Mouse (Mus musculus): ENCODE results near the gene Dnaic1.
"Not testable (repeated sequence)": the region's sequence is repeated elsewhere in the genome, so short reads cannot be mapped to it uniquely, and the experiment has no call there.

Gene Dnaic1

GRCm38 (mm10) chr4:41663614-41664013 lies 94.0 kb downstream of the Dnaic1 start:
- in situ Hi-C loops (cut with MboI, MseI) = no loop called here

DNA sequence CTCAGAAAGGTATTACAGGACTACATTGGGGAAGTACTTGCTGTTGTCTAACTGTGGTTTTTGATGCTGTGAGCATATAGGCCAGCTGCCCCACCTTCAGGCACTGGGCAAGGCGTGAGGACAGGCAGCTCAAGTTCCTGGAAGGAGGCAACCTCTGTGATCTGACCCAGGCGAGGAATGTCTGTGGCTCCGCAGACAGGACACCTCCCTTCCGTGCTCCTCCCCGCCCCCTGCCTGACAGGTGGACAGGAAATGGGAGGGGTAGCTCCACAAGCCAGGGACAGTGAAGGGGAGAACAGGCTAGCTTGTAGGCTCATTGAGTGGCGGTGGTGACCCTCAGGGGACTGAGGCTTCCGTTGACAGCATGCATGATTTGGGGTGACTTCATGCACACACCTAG lies 95.0 kb downstream of the Dnaic1 start:
- in situ Hi-C loops (cut with MboI, MseI) = no loop called here

GRCm38 (mm10) chr4:41665009-41665675 lies 95.6 kb downstream of the Dnaic1 start:
- in situ Hi-C loops (cut with MboI, MseI) = no loop called here

DNA sequence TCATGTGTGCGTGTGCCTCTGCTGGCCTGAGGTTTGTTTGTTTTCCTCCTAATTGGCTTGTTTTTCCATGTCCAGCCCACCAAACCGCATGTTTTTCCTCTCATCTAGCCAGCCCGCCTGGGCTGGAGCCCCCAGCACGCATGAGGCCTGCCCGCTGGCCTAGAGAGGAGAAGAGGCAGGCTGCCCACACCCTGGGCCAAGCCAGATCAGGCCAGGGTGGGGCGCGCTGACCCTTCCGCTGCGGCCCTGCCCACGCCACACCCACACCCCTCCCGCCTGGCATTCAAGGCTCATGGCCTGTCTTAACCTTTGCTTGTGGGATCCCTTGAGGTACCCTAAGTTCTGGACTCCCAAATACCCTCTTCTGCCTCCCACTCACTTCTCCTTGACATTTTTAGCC lies 97.1 kb downstream of the Dnaic1 start:
- in situ Hi-C loops (cut with MboI, MseI) = no loop called here

GRCm38 (mm10) chr4:41670836-41671235 lies 101.3 kb downstream of the Dnaic1 start:
- in situ Hi-C loops (cut with MboI, MseI) = no loop called here

DNA sequence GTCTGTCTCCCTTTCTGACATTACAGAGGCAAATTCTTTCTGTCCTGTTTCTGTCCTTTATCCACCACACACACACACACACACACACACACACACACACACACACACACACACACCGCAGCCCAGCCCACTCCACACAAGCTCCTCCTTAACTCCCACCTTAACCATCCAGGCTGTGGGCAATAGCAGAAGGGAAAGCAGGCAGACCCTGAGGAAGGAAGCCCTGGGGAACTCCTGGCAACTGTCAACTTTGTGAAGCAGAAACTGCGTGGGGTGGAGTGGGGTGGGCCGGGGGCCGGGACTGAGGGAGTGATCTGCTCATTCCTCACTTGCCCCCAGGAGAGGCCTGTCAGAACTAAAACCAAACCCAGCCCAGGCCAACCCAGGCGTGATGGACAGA lies 101.9 kb downstream of the Dnaic1 start:
- in situ Hi-C loops (cut with MboI, MseI) = no loop called here

- in situ Hi-C loops (cut with MboI, MseI) = no loop called here
These were observed 102.4 kb downstream of the Dnaic1 start for GRCm38 (mm10) chr4:41671963-41672480.

GRCm38 (mm10) chr4:41672522-41672963 lies 103.0 kb downstream of the Dnaic1 start:
- in situ Hi-C loops (cut with MboI, MseI) = no loop called here

- in situ Hi-C loops (cut with MboI, MseI) = no loop called here
These were observed 103.6 kb downstream of the Dnaic1 start for GRCm38 (mm10) chr4:41673186-41673585.

- in situ Hi-C loops (cut with MboI, MseI) = no loop called here
These were observed 106.9 kb downstream of the Dnaic1 start for GRCm38 (mm10) chr4:41676248-41677005.

DNA sequence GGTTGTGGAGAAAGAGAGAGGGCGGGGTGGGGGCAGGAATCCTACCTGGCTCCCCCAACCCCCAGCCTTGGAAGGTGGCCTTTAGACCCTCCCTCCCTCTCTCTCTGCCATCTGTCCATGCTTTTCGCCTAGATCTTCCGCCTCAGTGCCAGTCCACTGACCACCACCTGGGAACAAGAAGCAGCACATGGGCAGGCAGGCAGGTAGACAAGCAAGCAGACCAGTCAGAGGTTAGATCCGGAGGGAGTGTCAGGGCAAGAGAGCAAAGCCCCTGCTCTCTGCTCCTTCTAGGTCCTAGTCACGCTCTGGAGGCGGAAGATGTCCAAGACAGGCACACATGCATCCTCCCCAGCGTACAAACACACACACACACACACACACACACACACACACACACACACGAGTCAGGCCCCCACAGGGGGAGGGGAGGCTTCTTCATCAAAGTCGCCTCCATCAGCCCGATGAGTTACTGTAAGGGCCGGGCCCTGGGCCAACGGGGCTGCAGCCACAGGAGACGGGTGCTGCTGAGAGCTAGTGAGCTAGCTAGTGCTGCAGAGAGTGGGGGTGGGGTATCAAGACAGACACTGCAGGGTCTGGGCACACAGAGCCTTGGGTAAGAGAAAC lies 107.5 kb downstream of the Dnaic1 start:
- in situ Hi-C loops (cut with MboI, MseI) = no loop called here

- in situ Hi-C loops (cut with MboI, MseI) = no loop called here
These were observed 109.3 kb downstream of the Dnaic1 start for GRCm38 (mm10) chr4:41678863-41679262.

DNA sequence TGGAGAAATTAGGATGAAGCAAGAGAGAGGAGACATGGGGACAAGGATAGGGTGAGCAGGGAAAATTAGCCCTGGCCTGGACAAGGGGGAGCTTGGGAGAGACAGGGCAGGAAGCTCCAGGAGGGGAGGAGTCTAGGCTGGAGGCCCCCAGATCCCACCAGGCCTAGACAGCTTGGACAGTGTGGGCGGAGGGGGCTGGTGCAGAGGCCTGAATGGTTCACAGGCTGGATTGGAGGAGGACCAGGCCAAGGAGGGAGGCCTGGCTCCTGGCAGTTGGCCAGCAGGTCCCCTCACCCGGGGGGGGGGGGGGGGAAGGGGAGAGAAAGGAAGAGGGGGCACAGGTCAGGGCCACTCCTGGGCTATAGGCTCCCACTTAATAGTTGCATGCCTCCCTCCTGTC lies 109.7 kb downstream of the Dnaic1 start:
- in situ Hi-C loops (cut with MboI, MseI) = no loop called here

- in situ Hi-C loops (cut with MboI, MseI) = no loop called here
These were observed 111.6 kb downstream of the Dnaic1 start for GRCm38 (mm10) chr4:41681176-41681575.

DNA sequence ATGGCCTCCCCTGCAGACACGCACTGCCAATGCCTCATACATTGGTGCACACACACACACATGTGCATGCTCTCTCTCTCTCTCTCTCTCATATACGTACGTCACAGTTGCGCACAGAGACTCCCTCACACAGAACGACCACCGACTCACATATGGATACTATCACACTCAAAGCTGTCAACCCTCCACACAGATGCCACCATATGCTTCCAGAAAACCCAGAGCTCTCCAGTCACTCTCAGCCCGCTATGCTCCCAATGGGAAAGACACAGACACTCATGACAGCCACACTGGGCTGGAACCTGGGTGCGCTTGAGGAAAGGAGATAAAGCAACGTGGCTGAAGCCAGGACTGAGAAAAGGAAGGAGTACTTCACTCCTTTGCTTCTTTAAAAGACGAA lies 112.4 kb downstream of the Dnaic1 start:
- in situ Hi-C loops (cut with MboI, MseI) = no loop called here

DNA sequence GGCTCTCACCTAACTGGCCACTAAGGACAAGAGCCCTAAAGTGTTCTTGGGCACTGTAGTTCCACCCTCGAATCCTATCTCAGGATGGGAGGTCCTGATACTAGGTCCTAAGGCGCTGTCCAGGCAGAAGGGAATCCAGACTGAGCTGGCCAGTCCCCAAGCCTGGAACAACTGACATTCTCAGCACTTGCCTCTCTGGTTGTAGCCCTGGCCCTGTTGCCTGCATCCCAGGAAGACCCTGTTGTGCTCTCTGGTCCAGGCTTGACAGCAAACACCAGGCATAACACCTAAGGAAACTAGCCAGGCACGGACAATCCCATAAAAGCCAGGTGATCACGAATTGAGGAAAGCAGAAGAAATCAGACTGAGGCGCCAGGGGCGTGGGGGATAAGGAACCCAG lies 113.2 kb downstream of the Dnaic1 start:
- in situ Hi-C loops (cut with MboI, MseI) = no loop called here

GRCm38 (mm10) chr4:41683303-41683702 lies 113.7 kb downstream of the Dnaic1 start:
- in situ Hi-C loops (cut with MboI, MseI) = not testable (repeated sequence)

- in situ Hi-C loops (cut with MboI, MseI) = not testable (repeated sequence)
These were observed 114.8 kb downstream of the Dnaic1 start for GRCm38 (mm10) chr4:41684131-41684930.

- in situ Hi-C loops (cut with MboI, MseI) = not testable (repeated sequence)
These were observed 115.4 kb downstream of the Dnaic1 start for GRCm38 (mm10) chr4:41684931-41685453.

- in situ Hi-C loops (cut with MboI, MseI) = not testable (repeated sequence)
These were observed 116.4 kb downstream of the Dnaic1 start for GRCm38 (mm10) chr4:41685882-41686492.
